Mouse (Mus musculus) liver, adult (tissue): Measurements from ENCODE around the gene Inpp5k.

ENCODE experiments used
- GATA4 ChIP-seq: IDR thresholded peaks from 2 replicates; pipeline ENCODE4 v1.6.1; 2014; ENCODE audit warnings: mild to moderate bottlenecking, low read length; ENCODE audit not compliant: insufficient replicate concordance

The Inpp5k gene

DNA sequence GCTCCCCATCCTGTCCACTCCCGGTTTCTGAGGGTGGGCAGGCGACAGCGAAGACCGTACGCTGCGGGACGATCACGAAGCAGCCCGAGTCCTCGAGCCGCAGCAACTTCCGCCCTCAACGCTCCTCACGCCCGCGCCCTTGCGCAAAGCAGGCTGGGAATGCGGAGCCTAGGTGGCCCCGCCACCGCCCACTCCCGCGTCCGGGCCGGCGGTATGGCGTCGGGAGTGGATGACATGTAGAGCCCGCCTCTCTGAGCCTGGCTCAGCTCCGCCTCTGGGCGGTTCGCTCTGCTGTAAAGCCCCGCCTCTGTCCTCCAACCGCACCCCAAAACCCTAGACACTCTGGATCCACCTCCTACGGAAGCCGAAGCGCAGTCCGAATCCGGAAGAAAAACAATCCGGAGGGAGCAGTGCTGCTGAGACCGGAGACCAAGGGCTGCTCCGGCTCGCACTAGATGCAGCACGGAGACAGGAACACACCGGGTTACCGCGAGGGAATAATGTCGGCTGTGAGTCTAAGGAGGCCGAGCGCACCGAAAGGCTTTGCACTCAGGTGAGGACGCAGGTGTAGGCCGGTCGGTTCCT lies at the start of gene Inpp5k:
Inpp5k (plus strand) TSS at position 344 of the 585 bp plus-strand sequence.
- peak; percentile 48; the same call in 1 of the 2 replicates for TF ChIP-seq GATA4

DNA sequence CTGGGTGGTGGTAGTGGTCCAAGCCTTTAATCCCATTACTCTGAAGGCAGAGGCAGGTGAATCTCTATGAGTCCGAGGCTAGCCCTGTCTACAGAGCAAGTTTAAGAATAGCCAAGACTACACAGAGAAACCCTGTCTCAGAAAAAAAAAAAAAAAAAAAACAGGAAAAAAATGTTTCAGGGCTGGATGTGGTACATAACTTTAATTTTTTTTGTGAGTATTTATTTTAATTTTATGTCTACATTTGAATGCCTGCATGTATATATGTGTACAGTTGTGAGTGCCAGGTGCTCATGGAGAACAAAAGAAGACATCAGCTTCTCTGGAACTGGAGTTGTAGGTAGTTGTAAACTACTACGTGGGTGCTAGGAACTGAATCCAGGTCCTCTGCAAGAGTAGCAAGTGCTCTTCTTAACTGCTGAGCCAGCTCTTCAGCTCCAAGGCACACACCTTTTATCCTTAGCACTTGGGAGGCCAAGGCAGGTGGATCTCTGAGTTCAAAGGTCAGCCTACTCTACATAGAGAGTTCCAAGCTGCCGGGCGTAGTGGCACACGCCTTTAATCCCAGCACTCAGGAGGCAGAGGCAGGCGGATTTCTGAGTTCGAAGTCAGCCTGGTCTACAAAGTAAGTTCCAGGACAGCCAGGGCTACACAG lies 49.2 kb upstream of the Inpp5k start:
- no peak for TF ChIP-seq GATA4

DNA sequence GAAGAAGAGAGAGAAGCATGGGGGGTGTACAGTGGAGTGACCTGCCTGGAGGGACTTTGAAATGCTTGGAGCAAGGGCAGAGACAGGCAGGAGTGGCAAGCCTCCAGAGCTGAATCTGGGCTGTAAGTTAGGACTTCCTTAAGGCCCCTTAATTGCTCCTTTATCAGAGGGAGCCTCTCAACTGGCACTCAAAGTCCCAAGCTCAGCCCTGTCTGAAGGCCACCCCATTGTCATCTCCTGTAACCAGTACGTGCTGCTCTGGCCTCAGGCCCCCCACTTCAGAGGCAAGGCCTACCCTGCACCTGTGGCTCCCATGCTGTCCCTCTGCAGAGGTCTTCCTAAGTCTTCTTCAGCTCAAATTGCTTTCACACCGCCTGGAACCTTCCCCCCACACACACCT lies 47.3 kb upstream of the Inpp5k start:
- TF ChIP-seq GATA4: no peak

DNA sequence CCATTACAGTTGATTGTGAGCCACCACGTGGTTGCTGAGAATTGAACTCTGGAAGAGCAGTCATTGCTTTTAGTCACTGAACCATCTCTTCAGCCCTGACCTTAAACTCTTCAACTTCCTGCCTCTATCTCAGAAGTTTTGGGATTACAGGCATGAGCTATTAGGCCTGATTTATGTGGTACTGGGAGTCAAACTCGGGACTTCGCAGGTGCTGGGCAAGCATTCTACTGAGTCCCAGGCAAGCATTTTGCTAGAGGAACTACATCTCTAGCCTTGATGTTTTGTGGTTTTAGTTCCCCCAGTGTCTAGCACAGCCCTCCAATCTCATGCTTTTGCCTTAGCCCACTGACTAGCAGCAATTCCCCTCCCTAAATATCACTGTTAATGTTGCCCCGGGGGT lies 45.7 kb upstream of the Inpp5k start:
- TF ChIP-seq GATA4: no peak

DNA sequence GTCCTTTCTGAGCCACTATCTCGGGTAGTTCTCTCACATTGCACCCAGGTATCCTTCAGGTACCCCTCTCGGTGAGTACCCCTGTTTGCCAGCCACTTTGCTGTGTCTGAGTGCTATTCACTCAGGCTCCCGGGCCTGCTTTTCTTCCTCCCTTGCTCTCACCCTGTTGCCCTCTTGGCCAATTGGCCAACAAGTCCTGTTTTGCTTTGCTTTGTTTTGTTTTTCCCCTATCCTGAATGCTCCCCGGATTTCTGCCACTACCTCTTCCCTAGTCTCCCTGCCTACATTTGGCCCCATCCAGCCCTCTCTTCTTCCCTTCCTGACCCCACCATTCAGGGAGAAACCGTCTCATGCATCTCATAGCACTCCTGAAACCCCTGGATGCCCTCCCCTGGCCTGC lies 44.8 kb upstream of the Inpp5k start:
- no peak for TF ChIP-seq GATA4

DNA sequence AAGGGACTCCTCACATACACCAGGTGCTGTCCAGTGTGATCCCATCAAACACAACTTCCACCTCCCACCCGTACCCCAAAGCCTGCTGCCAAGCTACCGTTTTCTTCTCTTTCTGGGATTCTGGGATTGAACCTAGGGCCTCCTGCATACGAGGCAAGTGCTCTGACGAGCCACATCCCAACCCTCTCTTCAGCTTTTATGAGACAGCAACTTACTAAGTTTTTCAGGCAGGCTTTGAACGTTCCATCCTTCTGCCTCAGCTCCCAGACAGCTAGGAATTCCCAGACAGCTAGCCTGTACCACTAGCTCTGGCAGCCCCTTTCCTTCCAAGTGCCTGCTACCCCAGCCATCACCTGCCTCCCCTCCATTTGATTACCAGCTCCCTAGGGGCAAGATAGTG lies 43.8 kb upstream of the Inpp5k start:
- no peak for TF ChIP-seq GATA4

DNA sequence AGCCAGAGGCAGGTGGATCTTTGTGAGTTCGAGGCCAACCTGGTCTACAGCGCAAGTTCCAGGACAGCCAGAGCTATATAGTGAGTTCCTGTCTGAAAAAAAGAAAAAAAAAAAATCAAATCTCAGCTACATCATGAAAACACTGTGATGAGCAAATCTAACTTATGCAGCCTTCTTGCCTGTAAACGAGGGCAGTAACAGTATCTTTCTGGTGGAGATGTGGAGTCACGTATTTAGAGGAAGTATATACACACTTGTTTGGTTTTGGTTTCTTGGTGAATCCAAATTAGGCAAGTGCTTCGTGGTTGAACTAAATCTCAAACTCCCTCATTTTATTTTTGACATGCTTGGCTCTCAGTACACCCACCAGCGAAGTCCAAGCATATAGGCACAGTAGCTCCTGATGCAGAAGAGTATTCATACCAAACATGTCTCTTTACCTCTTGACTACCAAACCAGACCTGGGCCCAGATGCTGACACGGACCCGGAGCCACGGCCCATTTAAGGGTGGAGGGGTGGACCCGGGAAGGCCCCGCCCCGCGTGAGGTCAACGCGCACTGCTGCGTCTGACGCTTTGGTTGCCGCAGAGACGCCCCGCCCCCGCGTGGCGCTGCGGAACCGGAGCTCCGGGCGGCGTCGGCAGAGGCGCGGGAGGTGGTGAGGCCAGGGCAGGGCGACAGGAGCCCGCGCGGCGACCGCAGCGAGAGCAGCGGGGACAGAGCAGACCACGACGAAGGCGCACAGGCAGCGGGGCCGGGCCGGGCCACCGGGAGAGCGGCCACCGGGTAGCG lies 43.1 kb upstream of the Inpp5k start, which contains the start of gene Pitpna:
Pitpna (plus strand) TSS at position 605 of the 792 bp plus-strand sequence.
- peak; percentile 4; the same call in 1 of the 2 replicates for TF ChIP-seq GATA4

DNA sequence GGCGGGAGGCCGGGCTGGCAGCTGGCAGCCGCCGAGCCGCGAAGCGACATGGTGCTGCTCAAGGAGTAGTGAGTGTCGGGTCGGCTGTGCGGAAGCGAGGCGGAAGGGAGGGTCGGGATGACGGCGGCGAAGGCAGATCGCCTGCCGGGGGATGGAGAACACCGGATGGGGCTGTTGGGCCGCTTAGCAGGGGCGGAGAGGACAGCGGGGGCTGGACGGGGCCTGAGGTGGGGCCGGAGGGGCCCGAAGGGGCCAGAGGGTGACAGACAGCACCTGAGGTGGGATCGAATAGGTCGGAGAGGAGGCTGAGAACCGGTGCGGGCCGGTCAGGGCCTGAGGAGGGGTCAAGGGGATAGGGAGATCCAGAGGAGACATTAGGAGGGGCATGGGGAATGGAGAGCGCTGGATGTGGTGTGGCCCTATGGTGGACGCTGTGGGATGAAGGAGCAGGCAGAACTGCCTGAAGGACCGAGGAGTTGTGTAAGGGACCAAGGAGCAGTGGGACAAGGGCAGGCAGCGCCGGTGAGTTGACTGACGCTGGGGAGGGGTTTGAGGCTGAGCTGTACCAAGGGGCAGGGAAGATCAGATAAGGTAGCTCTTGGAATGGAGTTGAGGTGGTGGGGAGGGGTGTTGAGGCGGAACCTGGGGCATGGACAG lies 42.4 kb upstream of the Inpp5k start:
- no peak; the same call in 1 of the 2 replicates for TF ChIP-seq GATA4

DNA sequence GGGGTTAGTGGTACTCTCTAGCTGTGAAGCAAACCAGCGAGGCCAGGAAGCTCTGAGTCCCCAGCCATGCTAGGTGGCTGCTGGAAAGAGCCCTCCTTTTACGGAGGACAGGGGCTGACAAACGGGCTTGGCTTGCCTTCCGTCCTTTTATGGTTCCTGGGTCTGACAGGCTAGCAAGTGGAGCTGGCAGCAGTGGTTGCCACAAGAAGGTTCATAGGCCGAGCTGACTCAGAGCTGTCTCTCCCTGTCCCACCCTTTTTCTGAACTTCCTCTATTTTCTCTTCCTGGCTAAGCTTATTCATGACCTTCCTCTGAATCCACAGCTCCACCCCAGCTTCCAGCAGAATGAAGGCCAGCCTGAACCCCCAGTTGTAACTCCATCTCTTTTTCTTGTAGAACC lies 38.2 kb upstream of the Inpp5k start:
- no peak for TF ChIP-seq GATA4

DNA sequence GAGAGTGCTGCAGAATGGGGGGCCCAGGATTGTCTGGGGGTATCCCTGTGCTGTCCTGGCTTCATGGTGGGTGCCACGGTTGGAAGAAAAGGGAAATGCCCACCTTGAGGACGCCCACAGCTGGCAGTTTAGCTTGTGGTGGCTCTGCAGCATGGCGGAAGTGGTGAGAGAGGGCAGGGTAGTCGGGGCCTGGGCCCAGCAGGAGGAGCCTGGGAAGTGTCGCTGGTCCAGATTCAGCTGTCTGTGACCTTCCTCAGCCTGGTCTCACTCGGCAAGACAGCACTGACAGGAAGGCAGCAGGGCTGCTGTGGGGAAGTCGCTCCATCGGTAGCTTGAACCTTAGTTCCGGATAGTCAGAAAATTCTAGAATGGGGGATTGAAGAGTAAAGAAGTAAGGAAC lies 36.4 kb upstream of the Inpp5k start:
- no peak; the same call in 1 of the 2 replicates for TF ChIP-seq GATA4

DNA sequence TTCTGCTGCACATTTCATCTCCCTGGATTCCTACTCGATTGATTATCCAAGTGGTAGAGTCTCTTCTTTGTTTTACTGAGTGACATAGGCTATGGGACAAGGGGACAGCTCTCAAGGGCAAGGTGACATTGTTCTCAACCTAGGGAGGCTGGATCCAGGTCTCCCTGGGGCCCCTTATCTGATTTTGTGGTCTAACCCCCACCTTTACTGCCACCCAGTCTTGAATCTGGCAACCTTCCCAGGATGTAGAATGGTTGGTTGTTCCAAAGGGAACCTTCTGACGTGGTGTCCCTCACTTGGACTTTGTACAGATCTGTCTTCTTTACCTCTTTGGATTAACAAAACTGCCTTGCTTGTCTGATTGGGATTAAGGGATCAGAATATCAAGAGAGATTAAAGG lies 35.4 kb upstream of the Inpp5k start:
- no peak for TF ChIP-seq GATA4

DNA sequence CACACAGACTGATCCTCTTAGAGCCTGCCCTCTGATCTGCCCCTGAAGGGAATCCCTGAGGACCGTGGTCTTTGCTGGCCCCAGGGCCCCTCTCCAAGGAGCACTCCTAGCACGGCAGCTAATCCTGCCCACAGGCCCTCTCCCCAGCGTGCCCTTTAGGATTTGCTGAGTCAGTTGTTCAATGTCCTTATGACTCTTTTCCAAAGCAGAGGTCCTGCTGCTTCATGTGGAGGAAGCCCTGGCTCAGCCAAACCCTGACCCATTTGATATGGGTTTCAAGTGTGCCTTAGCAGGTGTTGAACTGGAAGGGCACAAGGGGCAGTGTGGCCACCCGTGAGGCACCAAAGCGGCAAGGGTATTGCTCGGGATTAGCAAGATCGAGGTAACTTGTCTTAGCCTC lies 35.0 kb upstream of the Inpp5k start:
- no peak for TF ChIP-seq GATA4

DNA sequence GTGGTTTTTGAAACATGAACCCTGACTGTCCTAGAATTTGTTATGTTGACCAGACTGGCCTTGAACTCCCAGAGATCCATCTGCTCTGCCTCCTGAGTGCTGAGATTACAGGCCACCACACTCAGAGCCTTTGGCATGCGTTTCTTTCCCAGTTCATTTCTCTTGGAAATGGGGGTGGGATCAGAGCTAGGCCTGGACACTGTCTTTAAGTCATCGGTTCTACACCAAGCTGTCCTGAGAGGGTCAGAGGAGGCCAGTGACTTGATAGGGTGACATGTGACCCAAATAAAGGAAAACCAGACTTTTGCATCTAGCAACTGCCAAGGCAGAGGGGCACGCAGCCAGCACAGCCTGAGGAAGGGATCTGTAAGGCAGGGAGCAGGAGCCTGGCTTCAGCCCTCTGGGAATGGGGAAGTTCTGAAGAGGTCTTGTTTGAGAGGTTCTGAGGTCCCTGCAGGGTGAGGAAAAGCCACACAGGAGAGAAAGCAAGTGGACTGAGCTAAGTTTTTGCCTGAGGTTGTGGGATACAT lies 34.0 kb upstream of the Inpp5k start:
- peak; percentile 28; the same call in 1 of the 2 replicates for TF ChIP-seq GATA4

DNA sequence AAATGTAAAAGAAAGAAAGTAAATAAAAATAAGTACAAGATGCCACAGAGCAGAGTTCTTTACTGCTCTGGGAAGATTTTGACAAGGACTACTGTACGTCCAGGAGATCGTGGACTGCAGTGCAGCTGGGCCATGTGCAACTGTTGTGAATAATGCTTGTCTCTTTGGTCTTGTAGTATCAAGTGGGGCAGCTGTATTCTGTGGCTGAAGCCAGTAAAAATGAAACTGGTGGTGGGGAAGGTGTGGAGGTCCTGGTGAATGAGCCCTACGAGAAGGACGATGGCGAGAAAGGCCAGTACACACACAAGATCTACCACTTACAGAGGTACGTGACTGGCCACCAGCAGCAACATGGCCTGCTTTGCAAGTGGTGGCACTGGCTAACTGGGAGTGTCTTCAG lies 32.8 kb upstream of the Inpp5k start:
- TF ChIP-seq GATA4: no peak

DNA sequence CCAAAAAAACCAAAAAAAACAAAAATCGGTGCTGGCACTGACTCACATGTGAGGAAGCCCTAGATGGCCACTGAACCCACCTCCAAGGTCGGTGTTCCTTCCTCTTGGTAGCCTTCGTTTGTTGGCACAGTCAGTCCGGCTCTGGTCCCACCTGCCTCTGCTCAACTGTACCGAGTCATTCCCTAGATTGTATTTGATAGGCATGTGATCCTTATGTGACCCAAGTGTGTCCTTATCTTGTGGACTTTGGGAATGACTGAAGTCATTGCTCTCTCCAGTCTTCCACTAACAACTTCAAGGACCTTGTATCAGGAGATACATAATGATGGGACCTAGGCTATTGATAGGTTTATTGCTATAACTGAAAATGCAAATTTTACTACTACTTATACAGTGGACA lies 26.0 kb upstream of the Inpp5k start:
- no peak for TF ChIP-seq GATA4
